Mouse (Mus musculus) embryonic facial prominence, embryonic 12.5 days (tissue): ENCODE results near the gene Cend1. TPM values are rescaled to one million over a fixed set of nuclear protein-coding genes. Genes with fewer than 3 reads are reported as not detected.
A peak's percentile ranks its signal among the peaks of the same experiment; 100 is the strongest.
"Not testable (repeated sequence)": the region's sequence is repeated elsewhere in the genome, so short reads cannot be mapped to it uniquely, and the experiment has no call there.

ENCODE experiments used
- ATAC-seq: fragments of 200-750 bp; cut with Nextera tagmentation; 2 replicates; pipeline ENCODE4 v1.8.0; 2017; ENCODE audit not compliant: insufficient number of reproducible peaks, insufficient read depth, low FRiP score, low TSS enrichment
- H3K27ac ChIP-seq: fragments of 300-500 bp; sonication (generic); 2 replicates; pipeline ENCODE4 v1.5.1; 2016; ENCODE audit warnings: mild to moderate bottlenecking
- H3K27me3 ChIP-seq: fragments of 300-500 bp; sonication (generic); 2 replicates; pipeline ENCODE4 v1.6.1; 2016; ENCODE audit warnings: mild to moderate bottlenecking, moderate library complexity
- H3K36me3 ChIP-seq: fragments of 300-500 bp; sonication (generic); 2 replicates; pipeline ENCODE4 v1.6.1; 2016; ENCODE audit warnings: mild to moderate bottlenecking
- H3K4me1 ChIP-seq: fragments of 300-500 bp; sonication (generic); 2 replicates; pipeline ENCODE4 v1.6.1; 2016
- H3K4me2 ChIP-seq: fragments of 300-500 bp; sonication (generic); replicated peaks from 2 replicates; pipeline ENCODE4 v1.6.1; 2016; ENCODE audit warnings: mild to moderate bottlenecking, moderate library complexity
- H3K4me3 ChIP-seq: fragments of 300-500 bp; sonication (generic); 2 replicates; pipeline ENCODE4 v1.5.1; 2016; ENCODE audit warnings: mild to moderate bottlenecking
- H3K9ac ChIP-seq: fragments of 300-500 bp; sonication (generic); 2 replicates; pipeline ENCODE4 v1.6.1; 2016; ENCODE audit warnings: mild to moderate bottlenecking, moderate library complexity
- H3K9me3 ChIP-seq: fragments of 300-500 bp; sonication (generic); 2 replicates; pipeline ENCODE4 v1.6.1; 2016; ENCODE audit warnings: mild to moderate bottlenecking, moderate library complexity
- WGBS: fragments of 180-500 bp; shearing (Covaris S2); methylation state at CpG from one replicate; pipeline ENCODE4 v1.1.7; 2016; 5-methylcytosine and 5-hydroxymethylcytosine counted together
- polyA plus RNA-seq: library from polyadenylated mRNA; unstranded; fragments of >200 nt; fragmentation: Nextera tagmentation; extraction: Ambion mirVana; gene quantifications from 2 replicates; pipeline ENCODE4 v1.2.1, GENCODE M21; 2016

The Cend1 gene
- polyA plus RNA-seq, 1 experiment from 2014 or later = 7.4 TPM

- Histone ChIP-seq H3K36me3 (no peaks in the 10 kb centered on the region), H3K4me2 (no peak overlapping the region), H3K9ac (no peak overlapping the region), H3K27ac (no peak overlapping the region), H3K4me3 (no peak overlapping the region), H3K4me1 (peaks cover 3% of the 10 kb centered on the region; the same call in 1 of the 2 replicates), H3K27me3 (no peaks in the 10 kb centered on the region), H3K9me3 (no peaks in the 10 kb centered on the region)
- no peak for ATAC-seq
- 67% methylated on average over 8 of the region's 8 CpGs for WGBS
Measured at GRCm38 (mm10) chr7:141417731-141418681, 11.3 kb downstream of the Cend1 start.

- no peak overlapping the region for H3K9ac ChIP-seq
- no peak overlapping the region for H3K27ac ChIP-seq
- peaks cover 6% of the 10 kb centered on the region; the same call in 1 of the 2 replicates for H3K4me1 ChIP-seq
- no peak overlapping the region for H3K4me2 ChIP-seq
- H3K4me3 ChIP-seq = no peak overlapping the region
- WGBS = 83% methylated on average over 6 of the region's 6 CpGs
- no peaks in the 10 kb centered on the region for H3K9me3 ChIP-seq
- H3K27me3 ChIP-seq = no peaks in the 10 kb centered on the region
- H3K36me3 ChIP-seq = no peaks in the 10 kb centered on the region
- ATAC-seq = no peak
Measured at GRCm38 (mm10) chr7:141416144-141416841, 13.0 kb downstream of the Cend1 start.

GRCm38 (mm10) chr7:141413809-141414584 is 15.3 kb downstream of the Cend1 start, which contains the start of gene Gatd1:
TSS of gene Gatd1 (minus strand) at chr7:141414136.
- 1% methylated on average over 56 of the region's 56 CpGs for WGBS

GRCm38 (mm10) chr7:141413331-141413730 is 16.0 kb downstream of the Cend1 start:
- Histone ChIP-seq H3K4me3 (peak overlapping the region; percentile 57), H3K4me2 (peak overlapping the region; percentile 72), H3K9ac (peak overlapping the region; percentile 82), H3K27me3 (no peaks in the 10 kb centered on the region), H3K27ac (peak overlapping the region; percentile 72), H3K4me1 (peaks cover 11% of the 10 kb centered on the region), H3K9me3 (no peaks in the 10 kb centered on the region), H3K36me3 (peaks cover 25% of the 10 kb centered on the region)
- WGBS = 5% methylated on average over 16 of the region's 16 CpGs
- ATAC-seq = peak; percentile 1; the same call in 1 of the 2 replicates

More at GRCm38 (mm10) chr7:141413809-141414584, 15.3 kb downstream of the Cend1 start, which contains the start of gene Gatd1:
- Histone ChIP-seq H3K4me3 (peak within 1 kb of the TSS; percentile 57), H3K4me1 (peaks cover 9% of the 10 kb centered on the region), H3K36me3 (peaks cover 18% of the 10 kb centered on the region), H3K27ac (peak within 1 kb of the TSS; percentile 72), H3K9ac (peak within 1 kb of the TSS; percentile 82), H3K4me2 (peak within 1 kb of the TSS; percentile 72), H3K27me3 (no peaks in the 10 kb centered on the region), H3K9me3 (no peaks in the 10 kb centered on the region)
- peak; percentile 82 for ATAC-seq

- 80% methylated on average over 1 of the region's 1 CpGs for WGBS
- H3K4me3 ChIP-seq = no peak overlapping the region
- ATAC-seq = no peak
Measured at GRCm38 (mm10) chr7:141411667-141412066, 17.6 kb downstream of the Cend1 start.

GRCm38 (mm10) chr7:141410631-141411030 is 18.7 kb downstream of the Cend1 start:
- H3K9me3 ChIP-seq = no peaks in the 10 kb centered on the region
- H3K27me3 ChIP-seq = no peaks in the 10 kb centered on the region
- no peak for ATAC-seq
- H3K4me3 ChIP-seq = no peak overlapping the region
- peaks cover 34% of the 10 kb centered on the region for H3K36me3 ChIP-seq
- H3K4me2 ChIP-seq = no peak overlapping the region
- 0 out of 2 replicates have a peak overlapping the region, but pooled peaks have one; percentile 1 for H3K9ac ChIP-seq
- no peak overlapping the region for H3K27ac ChIP-seq
- H3K4me1 ChIP-seq = peaks cover 11% of the 10 kb centered on the region
- WGBS = 89% methylated on average over 8 of the region's 8 CpGs

More at GRCm38 (mm10) chr7:141411667-141412066, 17.6 kb downstream of the Cend1 start:
- no peaks in the 10 kb centered on the region for H3K27me3 ChIP-seq
- no peak overlapping the region for H3K9ac ChIP-seq
- no peaks in the 10 kb centered on the region for H3K9me3 ChIP-seq
- H3K27ac ChIP-seq = no peak overlapping the region
- H3K4me2 ChIP-seq = no peak overlapping the region
- peaks cover 11% of the 10 kb centered on the region for H3K4me1 ChIP-seq
- peaks cover 34% of the 10 kb centered on the region for H3K36me3 ChIP-seq

- WGBS = 14% methylated on average over 11 of the region's 11 CpGs
Measured at GRCm38 (mm10) chr7:141408833-141409232, 20.5 kb downstream of the Cend1 start.

GRCm38 (mm10) chr7:141407670-141408069 is 21.6 kb downstream of the Cend1 start:
- H3K9ac ChIP-seq, H3K27me3 ChIP-seq, H3K4me1 ChIP-seq, H3K27ac ChIP-seq, ATAC-seq, H3K4me2 ChIP-seq, H3K4me3 ChIP-seq, H3K9me3 ChIP-seq: not testable (repeated sequence)
- H3K36me3 ChIP-seq = peaks cover 48% of the 10 kb centered on the region
- 92% methylated on average over 7 of the region's 7 CpGs for WGBS

More at GRCm38 (mm10) chr7:141408833-141409232, 20.5 kb downstream of the Cend1 start:
- Histone ChIP-seq H3K27ac (no peak overlapping the region), H3K4me1 (peaks cover 11% of the 10 kb centered on the region), H3K4me3 (no peak overlapping the region), H3K4me2 (no peak overlapping the region), H3K36me3 (peaks cover 38% of the 10 kb centered on the region), H3K9me3 (no peaks in the 10 kb centered on the region), H3K27me3 (no peaks in the 10 kb centered on the region), H3K9ac (0 out of 2 replicates have a peak overlapping the region, but pooled peaks have one; percentile 5)
- ATAC-seq = peak; percentile 48; the same call in 1 of the 2 replicates

- WGBS = 81% methylated on average over 4 of the region's 4 CpGs
- no peaks in the 10 kb centered on the region for H3K9me3 ChIP-seq
- H3K27me3 ChIP-seq = no peaks in the 10 kb centered on the region
- H3K4me2 ChIP-seq = no peak overlapping the region
- H3K4me3 ChIP-seq = no peak overlapping the region
- ATAC-seq = no peak
- H3K27ac ChIP-seq = no peak overlapping the region
- peaks cover 65% of the 10 kb centered on the region for H3K36me3 ChIP-seq
- H3K9ac ChIP-seq = no peak overlapping the region
- H3K4me1 ChIP-seq = peaks cover 6% of the 10 kb centered on the region; the same call in 1 of the 2 replicates
Measured at GRCm38 (mm10) chr7:141405466-141405865, 23.8 kb downstream of the Cend1 start.

- no peak for ATAC-seq
- Histone ChIP-seq H3K27ac (no peak overlapping the region), H3K9ac (no peak overlapping the region), H3K9me3 (no peaks in the 10 kb centered on the region), H3K4me2 (no peak overlapping the region), H3K36me3 (peaks cover 67% of the 10 kb centered on the region), H3K27me3 (no peaks in the 10 kb centered on the region), H3K4me1 (no peaks in the 10 kb centered on the region), H3K4me3 (no peak overlapping the region)
- 54% methylated on average over 5 of the region's 5 CpGs for WGBS
Measured at GRCm38 (mm10) chr7:141403305-141403704, 26.0 kb downstream of the Cend1 start.

GRCm38 (mm10) chr7:141395348-141395747 is 33.9 kb downstream of the Cend1 start:
- ATAC-seq = no peak
- H3K9me3 ChIP-seq = no peaks in the 10 kb centered on the region
- WGBS = 81% methylated on average over 1 of the region's 1 CpGs
- H3K9ac ChIP-seq = no peak overlapping the region
- H3K27ac ChIP-seq = no peak overlapping the region
- no peak overlapping the region for H3K4me2 ChIP-seq
- no peak overlapping the region for H3K4me3 ChIP-seq
- no peaks in the 10 kb centered on the region for H3K27me3 ChIP-seq
- peaks cover 7% of the 10 kb centered on the region for H3K4me1 ChIP-seq
- peaks cover 44% of the 10 kb centered on the region for H3K36me3 ChIP-seq
